Mouse (Mus musculus): Measurements from ENCODE around the gene Kat6b. TPM values are rescaled to one million over a fixed set of nuclear protein-coding genes. Genes with fewer than 3 reads are reported as not detected.

The Kat6b gene
- polyA plus RNA-seq, 1 experiment = 11.5 TPM

DNA sequence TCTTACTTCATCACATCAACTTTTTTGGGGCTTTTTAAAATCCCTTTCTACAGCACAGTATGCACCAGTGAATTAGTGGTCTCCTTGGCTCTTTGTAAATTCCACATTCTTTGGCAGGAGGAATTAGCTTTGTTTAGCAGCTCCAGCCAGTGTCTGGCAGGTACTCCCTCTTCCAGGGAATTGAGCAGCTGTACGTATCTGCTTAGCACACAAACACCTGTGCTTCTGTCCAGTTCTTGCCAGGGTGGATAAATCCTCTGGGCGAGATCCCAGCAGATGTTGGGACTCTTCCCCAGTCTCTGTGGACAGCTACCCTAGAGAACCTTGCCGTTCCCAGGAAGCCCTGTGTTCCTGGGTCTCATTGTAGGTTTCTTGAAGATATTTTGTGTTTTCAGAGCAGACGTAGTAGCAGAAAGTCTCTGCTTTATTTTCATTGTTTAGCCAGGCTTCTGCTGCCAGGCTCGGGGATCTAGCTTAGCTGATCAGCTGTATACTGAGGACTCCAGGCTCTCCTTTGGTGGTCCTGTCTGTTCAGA lies 150.5 kb downstream of the Kat6b start:
- Histone ChIP-seq H3K4me1 (ENCODE audit: control insufficient read depth, insufficient read depth, low read length) (no peaks in the 10 kb centered on the region), H3K27ac (ENCODE audit: control insufficient read depth, insufficient read depth, low read depth, low read length, poor library complexity) (no peak overlapping the region), H3K4me3 (replicated peaks; ENCODE audit: control insufficient read depth, low read depth, low read length) (no peak overlapping the region)
- TF ChIP-seq POLR2A (IDR thresholded peaks at IDR 0.05; ENCODE audit: borderline replicate concordance, control insufficient read depth, low read depth, low read length) (no peak), CTCF (IDR thresholded peaks at IDR 0.05; ENCODE audit: control insufficient read depth, insufficient read depth, low read length) (no peak)
- 88% methylated on average over 5 of the region's 5 CpGs for WGBS

DNA sequence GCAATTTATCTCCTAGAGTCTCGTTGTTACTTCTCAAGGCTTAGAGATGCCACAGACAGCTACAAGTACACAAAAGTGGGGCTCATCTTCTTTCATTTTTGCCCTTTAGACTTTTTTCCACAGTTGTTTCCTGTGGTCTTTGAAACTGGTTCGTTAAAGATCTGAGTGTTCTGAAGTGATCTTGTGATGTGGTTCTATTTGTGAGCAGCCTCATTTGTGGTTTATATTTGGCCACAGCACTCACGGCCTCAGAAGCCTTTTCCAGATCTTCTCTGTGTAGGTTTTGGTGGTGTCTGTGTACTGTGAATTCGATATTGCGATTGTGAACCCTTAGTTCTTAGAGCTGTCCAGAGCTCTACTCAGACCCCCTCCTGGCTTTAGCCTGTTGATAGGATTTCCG lies 155.3 kb downstream of the Kat6b start:
- H3K4me3 ChIP-seq (replicated peaks; ENCODE audit: control insufficient read depth, low read depth, low read length) = no peak overlapping the region
- TF ChIP-seq CTCF (IDR thresholded peaks at IDR 0.05; ENCODE audit: control insufficient read depth, insufficient read depth, low read length) = no peak
- TF ChIP-seq POLR2A (IDR thresholded peaks at IDR 0.05; ENCODE audit: borderline replicate concordance, control insufficient read depth, low read depth, low read length) = no peak
- H3K4me1 ChIP-seq (ENCODE audit: control insufficient read depth, insufficient read depth, low read length) = no peaks in the 10 kb centered on the region
- 52% methylated on average over 6 of the region's 6 CpGs for WGBS
- H3K27ac ChIP-seq (ENCODE audit: control insufficient read depth, insufficient read depth, low read depth, low read length, poor library complexity) = no peak overlapping the region

DNA sequence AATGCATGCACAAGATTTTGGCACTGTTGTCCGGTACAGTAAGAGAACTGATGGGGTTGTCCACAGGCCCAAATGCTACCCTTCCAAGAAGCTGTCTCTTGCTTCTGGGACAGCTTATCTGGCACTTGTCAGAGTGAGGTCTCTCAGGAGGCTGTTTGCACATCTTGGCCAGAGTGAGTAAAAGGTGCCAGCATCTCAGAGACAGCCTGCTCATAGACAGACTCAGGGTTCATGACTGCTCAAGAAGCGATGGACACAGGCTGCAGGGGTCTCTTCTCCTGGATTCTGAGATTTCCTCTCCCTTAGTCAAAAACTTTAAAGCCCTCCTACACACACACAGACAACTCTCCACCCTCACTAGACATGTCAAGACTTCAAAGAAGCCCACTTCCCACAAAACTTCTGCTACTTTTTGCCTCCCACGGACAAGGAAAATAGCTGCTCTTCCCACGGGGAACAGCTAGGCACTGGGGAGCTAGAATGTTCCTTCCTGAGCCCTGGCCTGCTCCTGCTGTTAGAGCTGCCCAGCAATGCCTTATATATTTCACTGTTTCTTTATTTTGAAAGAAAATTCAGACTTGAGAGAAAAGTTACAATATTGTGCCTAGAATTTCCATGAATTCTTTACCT lies 159.7 kb downstream of the Kat6b start:
- Histone ChIP-seq H3K27ac (ENCODE audit: control insufficient read depth, insufficient read depth, low read depth, low read length, poor library complexity) (no peak overlapping the region), H3K4me1 (ENCODE audit: control insufficient read depth, insufficient read depth, low read length) (no peaks in the 10 kb centered on the region), H3K4me3 (replicated peaks; ENCODE audit: control insufficient read depth, low read depth, low read length) (no peak overlapping the region)
- no peak for TF ChIP-seq CTCF (IDR thresholded peaks at IDR 0.05; ENCODE audit: control insufficient read depth, insufficient read depth, low read length)
- TF ChIP-seq POLR2A (IDR thresholded peaks at IDR 0.05; ENCODE audit: borderline replicate concordance, control insufficient read depth, low read depth, low read length) = no peak
- 81% methylated on average over 4 of the region's 4 CpGs for WGBS

- TF ChIP-seq CTCF (IDR thresholded peaks at IDR 0.05; ENCODE audit: control insufficient read depth, insufficient read depth, low read length) = no peak
- TF ChIP-seq POLR2A (IDR thresholded peaks at IDR 0.05; ENCODE audit: borderline replicate concordance, control insufficient read depth, low read depth, low read length) = no peak
- no peak overlapping the region for H3K27ac ChIP-seq (ENCODE audit: control insufficient read depth, insufficient read depth, low read depth, low read length, poor library complexity)
- WGBS = 6% methylated on average over 2 of the region's 2 CpGs
These were observed 172.6 kb downstream of the Kat6b start for GRCm38 (mm10) chr14:21653813-21654212.

GRCm38 (mm10) chr14:21659155-21659554 lies 177.9 kb downstream of the Kat6b start:
- WGBS = 89% methylated on average over 13 of the region's 13 CpGs
- no peak for TF ChIP-seq POLR2A (IDR thresholded peaks at IDR 0.05; ENCODE audit: borderline replicate concordance, control insufficient read depth, low read depth, low read length)
- no peak for TF ChIP-seq CTCF (IDR thresholded peaks at IDR 0.05; ENCODE audit: control insufficient read depth, insufficient read depth, low read length)
- Histone ChIP-seq H3K4me3 (replicated peaks; ENCODE audit: control insufficient read depth, low read depth, low read length) (no peak overlapping the region), H3K4me1 (ENCODE audit: control insufficient read depth, insufficient read depth, low read length) (no peaks in the 10 kb centered on the region), H3K27ac (ENCODE audit: control insufficient read depth, insufficient read depth, low read depth, low read length, poor library complexity) (no peak overlapping the region)

More at GRCm38 (mm10) chr14:21653813-21654212, 172.6 kb downstream of the Kat6b start:
- Histone ChIP-seq H3K4me1 (ENCODE audit: control insufficient read depth, insufficient read depth, low read length) (no peaks in the 10 kb centered on the region), H3K4me3 (replicated peaks; ENCODE audit: control insufficient read depth, low read depth, low read length) (no peak overlapping the region)

DNA sequence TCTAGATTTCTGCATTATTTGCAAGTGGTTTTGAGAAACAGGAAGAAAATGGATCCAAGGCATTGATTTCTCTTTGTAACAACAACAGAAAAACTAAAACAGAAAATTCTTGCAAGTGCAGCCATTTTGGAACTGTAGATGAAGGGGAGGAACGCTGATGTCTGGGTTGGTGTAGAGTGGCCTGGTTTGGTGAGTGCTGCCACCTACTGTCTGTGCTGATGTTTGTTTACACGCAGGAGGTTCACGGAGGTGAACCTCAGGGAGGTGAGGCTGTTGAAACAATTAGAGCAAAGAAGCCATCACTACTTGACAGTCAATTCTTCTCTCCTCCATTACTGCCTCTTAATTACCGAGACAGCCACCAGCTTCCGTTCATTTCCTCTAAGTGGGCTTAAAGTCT lies 178.4 kb downstream of the Kat6b start:
- H3K4me3 ChIP-seq (replicated peaks; ENCODE audit: control insufficient read depth, low read depth, low read length) = no peak overlapping the region
- H3K27ac ChIP-seq (ENCODE audit: control insufficient read depth, insufficient read depth, low read depth, low read length, poor library complexity) = no peak overlapping the region
- peak; percentile 80 for TF ChIP-seq CTCF (IDR thresholded peaks at IDR 0.05; ENCODE audit: control insufficient read depth, insufficient read depth, low read length)
- TF ChIP-seq POLR2A (IDR thresholded peaks at IDR 0.05; ENCODE audit: borderline replicate concordance, control insufficient read depth, low read depth, low read length) = no peak
- H3K4me1 ChIP-seq (ENCODE audit: control insufficient read depth, insufficient read depth, low read length) = no peaks in the 10 kb centered on the region
- 38% methylated on average over 5 of the region's 5 CpGs for WGBS

- Histone ChIP-seq H3K4me1 (ENCODE audit: control insufficient read depth, insufficient read depth, low read length) (no peaks in the 10 kb centered on the region), H3K27ac (ENCODE audit: control insufficient read depth, insufficient read depth, low read depth, low read length, poor library complexity) (no peak overlapping the region; the same call in 1 of the 2 replicates), H3K4me3 (replicated peaks; ENCODE audit: control insufficient read depth, low read depth, low read length) (no peak overlapping the region)
- 54% methylated on average over 8 of the region's 8 CpGs for WGBS
- TF ChIP-seq CTCF (IDR thresholded peaks at IDR 0.05; ENCODE audit: control insufficient read depth, insufficient read depth, low read length) = peak; percentile 49; the same call in 1 of the 2 replicates
- no peak for TF ChIP-seq POLR2A (IDR thresholded peaks at IDR 0.05; ENCODE audit: borderline replicate concordance, control insufficient read depth, low read depth, low read length)
These were observed 181.4 kb downstream of the Kat6b start for GRCm38 (mm10) chr14:21662465-21663142.

DNA sequence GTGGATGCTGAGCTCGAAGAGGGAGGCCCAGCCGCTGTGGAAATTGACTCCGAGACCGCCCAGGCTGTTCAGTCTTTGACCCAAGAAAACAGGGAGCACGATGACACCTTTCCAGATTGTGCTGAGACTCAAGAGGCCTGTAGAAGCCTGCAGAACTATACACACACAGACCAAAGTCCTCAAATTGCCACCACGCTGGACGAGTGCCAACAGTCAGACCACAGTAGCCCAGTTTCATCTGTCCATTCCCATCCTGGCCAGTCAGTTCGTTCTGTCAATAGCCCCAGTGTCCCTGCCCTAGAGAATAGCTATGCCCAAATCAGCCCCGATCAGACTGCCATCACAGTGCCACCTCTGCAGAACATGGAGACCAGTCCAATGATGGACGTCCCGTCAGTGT lies 188.0 kb downstream of the Kat6b start:
- Histone ChIP-seq H3K4me3 (replicated peaks; ENCODE audit: control insufficient read depth, low read depth, low read length) (no peak overlapping the region), H3K27ac (ENCODE audit: control insufficient read depth, insufficient read depth, low read depth, low read length, poor library complexity) (no peak overlapping the region), H3K4me1 (ENCODE audit: control insufficient read depth, insufficient read depth, low read length) (no peaks in the 10 kb centered on the region)
- 87% methylated on average over 11 of the region's 11 CpGs for WGBS
- TF ChIP-seq CTCF (IDR thresholded peaks at IDR 0.05; ENCODE audit: control insufficient read depth, insufficient read depth, low read length) (no peak), POLR2A (IDR thresholded peaks at IDR 0.05; ENCODE audit: borderline replicate concordance, control insufficient read depth, low read depth, low read length) (no peak)

All from bone marrow, adult 2 months (tissue).